Mouse (Mus musculus) large intestine, adult 2 months (tissue): Measurements from ENCODE around the gene Zpbp2. TPM values are rescaled to one million over a fixed set of nuclear protein-coding genes. Genes with fewer than 3 reads are reported as not detected.

ENCODE experiments used
- polyA plus RNA-seq: library from polyadenylated mRNA; depleted of rRNA; stranded (reverse); fragments of >200 nt; gene quantifications from 2 replicates; pipeline ENCODE4 v1.2.3, GENCODE M21; 2012; rRNA removed

The Zpbp2 gene
- polyA plus RNA-seq, 1 experiment, result 0.31 TPM

Other genes with a start within 250 kb of the Zpbp2 start
- gene Neurod2, start 221.4 kb upstream of the Zpbp2 start, polyA plus RNA-seq, result 0.04 TPM in 1 of 2 replicates, not detected in the other
- 382 and 459 TPM in 2 replicates for gene Ppp1r1b, start 202.7 kb upstream of the Zpbp2 start, polyA plus RNA-seq
- gene Stard3, start 192.7 kb upstream of the Zpbp2 start, polyA plus RNA-seq, result 68.3 and 98.9 TPM in 2 replicates
- 0.60 and 0.69 TPM in 2 replicates for gene Tcap, start 167.3 kb upstream of the Zpbp2 start, polyA plus RNA-seq
- gene Pnmt, start 164.6 kb upstream of the Zpbp2 start, polyA plus RNA-seq, result not detected in 2 replicates
- gene Pgap3, start 150.6 kb upstream of the Zpbp2 start, polyA plus RNA-seq, result 34.0 and 37.9 TPM in 2 replicates
- gene Erbb2, start 138.6 kb upstream of the Zpbp2 start, polyA plus RNA-seq, result 62.1 and 92.7 TPM in 2 replicates
- gene Mien1, start 112.1 kb upstream of the Zpbp2 start, polyA plus RNA-seq, result 72.4 and 90.3 TPM in 2 replicates
- gene Grb7, start 104.7 kb upstream of the Zpbp2 start, polyA plus RNA-seq, result 83.7 and 92.9 TPM in 2 replicates
- 8.1 and 15.1 TPM in 2 replicates for gene Ikzf3, start 5.1 kb upstream of the Zpbp2 start, polyA plus RNA-seq
- 45.7 and 70.2 TPM in 2 replicates for gene Ormdl3, start 36.3 kb downstream of the Zpbp2 start, polyA plus RNA-seq
- gene Lrrc3c, start 47.2 kb downstream of the Zpbp2 start, polyA plus RNA-seq, result not detected in 2 replicates
- gene Gm12355, start 74.6 kb downstream of the Zpbp2 start, polyA plus RNA-seq, result not detected in 2 replicates
- gene Gsdma3, start 75.3 kb downstream of the Zpbp2 start, polyA plus RNA-seq, result not detected in 2 replicates
- gene Gsdma2, start 95.7 kb downstream of the Zpbp2 start, polyA plus RNA-seq, result 0.89 and 1.8 TPM in 2 replicates
- gene Gsdma, start 113.3 kb downstream of the Zpbp2 start, polyA plus RNA-seq, result 0.41 and 0.51 TPM in 2 replicates
- 186 and 196 TPM in 2 replicates for gene Psmd3, start 131.5 kb downstream of the Zpbp2 start, polyA plus RNA-seq
- gene Csf3, start 150.2 kb downstream of the Zpbp2 start, polyA plus RNA-seq, result not detected in 2 replicates
- gene Med24, start 178.3 kb downstream of the Zpbp2 start, polyA plus RNA-seq, result 43.2 and 50.8 TPM in 2 replicates
- gene Thra, start 189.5 kb downstream of the Zpbp2 start, polyA plus RNA-seq, result 55.9 and 83.8 TPM in 2 replicates
- 32.0 and 71.6 TPM in 2 replicates for gene Nr1d1, start 224.2 kb downstream of the Zpbp2 start, polyA plus RNA-seq
- gene Msl1, start 244.4 kb downstream of the Zpbp2 start, polyA plus RNA-seq, result 22.1 and 32.3 TPM in 2 replicates